Mouse (Mus musculus) myocyte (in vitro differentiated cells): ENCODE results near the gene Pou2f1. TPM values are rescaled to one million over a fixed set of nuclear protein-coding genes. Genes with fewer than 3 reads are reported as not detected.

Experiments
- H3K27me3 ChIP-seq: one replicate; pipeline ENCODE4 v1.6.1; 2011; ENCODE audit not compliant: control insufficient read depth, insufficient read depth, insufficient read length
- H3K36me3 ChIP-seq: one replicate; pipeline ENCODE4 v1.6.1; 2011; ENCODE audit not compliant: control insufficient read depth, insufficient read depth
- H3K4me2 ChIP-seq: one replicate; pipeline ENCODE4 v1.6.1; 2011; ENCODE audit warnings: low read depth, control low read depth
- H3K4me3 ChIP-seq: one replicate; pipeline ENCODE4 v1.5.1; 2011; ENCODE audit warnings: mild to moderate bottlenecking, control low read depth, moderate library complexity
- H3K79me2 ChIP-seq: one replicate; pipeline ENCODE4 v1.6.1; 2011; ENCODE audit not compliant: control insufficient read depth, insufficient read depth
- H3ac ChIP-seq: one replicate; pipeline ENCODE4 v1.6.1; 2011; ENCODE audit not compliant: control insufficient read depth, insufficient read length
- CEBPB ChIP-seq: IDR thresholded peaks from 2 replicates; pipeline ENCODE4 v1.6.1; 2011; ENCODE audit warnings: mild to moderate bottlenecking, moderate library complexity; ENCODE audit not compliant: poor library complexity, insufficient read depth, severe bottlenecking
- E2F4 ChIP-seq: IDR thresholded peaks from one replicate; pipeline ENCODE4 v1.6.1; 2011; ENCODE audit warnings: mild to moderate bottlenecking, control low read depth, moderate library complexity; ENCODE audit not compliant: insufficient read depth
- MAX ChIP-seq: IDR thresholded peaks from one replicate; pipeline ENCODE4 v1.6.1; 2011; ENCODE audit warnings: low read depth, mild to moderate bottlenecking, control low read depth
- MYOD1 ChIP-seq, 3 experiments: IDR thresholded peaks; one replicate each; pipeline ENCODE4 v1.6.1; 2011; ENCODE audit warnings: control low read depth in 2 of 3, low read depth in 2 of 3, mild to moderate bottlenecking in 2 of 3, moderate library complexity in 1 of 3; ENCODE audit not compliant: insufficient read length in 2 of 3, control insufficient read depth in 1 of 3
- MYOG ChIP-seq, 3 experiments: IDR thresholded peaks; one replicate each; pipeline ENCODE4 v1.6.1; 2011; ENCODE audit warnings: control low read depth in 2 of 3, low read depth in 2 of 3, mild to moderate bottlenecking in 2 of 3; ENCODE audit not compliant: insufficient read length in 2 of 3, control insufficient read depth in 1 of 3, insufficient read depth in 1 of 3
- POLR2A ChIP-seq: IDR thresholded peaks from one replicate; pipeline ENCODE4 v1.6.1; 2011; ENCODE audit warnings: low read depth, mild to moderate bottlenecking, control low read depth, moderate library complexity; ENCODE audit not compliant: insufficient read length
- POLR2AphosphoS2 ChIP-seq: IDR thresholded peaks from one replicate; pipeline ENCODE4 v1.6.1; 2011; ENCODE audit warnings: low read depth, control low read depth; ENCODE audit not compliant: insufficient read length
- REST ChIP-seq: IDR thresholded peaks from one replicate; pipeline ENCODE4 v1.6.1; 2011; ENCODE audit warnings: mild to moderate bottlenecking, control low read depth, moderate library complexity; ENCODE audit not compliant: insufficient read depth, insufficient read length
- SRF ChIP-seq: IDR thresholded peaks from one replicate; pipeline ENCODE4 v1.6.1; 2011; ENCODE audit warnings: low read depth; ENCODE audit not compliant: control insufficient read depth, insufficient read length
- TCF12 ChIP-seq: IDR thresholded peaks from one replicate; pipeline ENCODE4 v1.6.1; 2011; ENCODE audit warnings: mild to moderate bottlenecking, control low read depth; ENCODE audit not compliant: poor library complexity, insufficient read depth, severe bottlenecking
- TCF3 ChIP-seq: IDR thresholded peaks from one replicate; pipeline ENCODE4 v1.6.1; 2011; ENCODE audit warnings: low read depth, control low read depth; ENCODE audit not compliant: insufficient read length
- USF1 ChIP-seq: IDR thresholded peaks from one replicate; pipeline ENCODE4 v1.6.1; 2011; ENCODE audit warnings: low read depth, mild to moderate bottlenecking, control low read depth, moderate library complexity
- polyA plus RNA-seq: library from polyadenylated mRNA; unstranded; fragments of >200 nt; fragmentation: generic; extraction: Trizol; gene quantifications from one replicate; pipeline ENCODE4 v1.2.1, GENCODE M21; 2012; ENCODE audit warnings: missing spikeins

Pou2f1 gene
- polyA plus RNA-seq, 1 experiment: 2.1 TPM

- H3K27me3 ChIP-seq: no peaks in the 10 kb centered on the region
- H3K4me2 ChIP-seq: no peak overlapping the region
- H3K4me3 ChIP-seq: no peak overlapping the region
- TF ChIP-seq SRF (no peak), MYOG (IDR thresholded peaks at IDR 0.05; ENCODE audit: control insufficient read depth in 1 of 3, insufficient read depth in 1 of 3, insufficient read length in 2 of 3, low read depth in 2 of 3) (no peak), CEBPB (no peak), POLR2AphosphoS2 (no peak), REST (no peak), E2F4 (no peak), TCF3 (no peak), MAX (no peak), USF1 (no peak), MYOD1 (IDR thresholded peaks at IDR 0.05; ENCODE audit: control insufficient read depth in 1 of 3, insufficient read length in 2 of 3, low read depth in 2 of 3) (no peak), POLR2A (no peak)
- H3K79me2 ChIP-seq: no peaks in the 10 kb centered on the region
- H3K36me3 ChIP-seq: no peaks in the 10 kb centered on the region
- no peak overlapping the region for H3ac ChIP-seq
Observed at GRCm38 (mm10) chr1:165860373-165861234, 141.9 kb downstream of the Pou2f1 start.

DNA sequence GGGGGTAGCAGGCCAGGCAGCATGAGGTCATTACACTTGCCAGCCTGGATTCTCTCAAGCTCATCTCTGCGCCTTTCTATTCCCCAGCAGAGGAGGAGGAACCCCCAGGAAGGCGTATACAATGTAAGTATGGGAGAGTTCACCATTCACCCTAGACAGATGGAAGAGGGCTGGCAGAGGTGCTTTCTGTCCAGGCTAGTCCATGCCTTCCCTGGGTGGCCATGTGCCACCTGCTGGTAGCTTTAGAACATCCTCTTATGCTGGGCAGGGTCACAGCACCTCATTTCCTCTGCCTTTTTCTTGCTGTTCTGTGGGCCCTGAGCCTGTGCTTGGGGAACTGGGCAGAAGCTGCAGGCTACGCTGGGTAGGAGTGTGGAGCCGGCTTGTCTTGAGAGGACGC lies 144.1 kb downstream of the Pou2f1 start:
- H3K27me3 ChIP-seq: no peaks in the 10 kb centered on the region
- H3K36me3 ChIP-seq: no peaks in the 10 kb centered on the region
- H3K79me2 ChIP-seq: no peaks in the 10 kb centered on the region
- no peak overlapping the region for H3K4me3 ChIP-seq
- H3K4me2 ChIP-seq: no peak overlapping the region
- no peak overlapping the region for H3ac ChIP-seq
- TF ChIP-seq TCF3: no peak
- TF ChIP-seq E2F4: no peak
- no peak for TF ChIP-seq USF1
- TF ChIP-seq POLR2AphosphoS2: no peak
- TF ChIP-seq TCF12: no peak
- no peak for TF ChIP-seq MYOG (IDR thresholded peaks at IDR 0.05; ENCODE audit: control insufficient read depth in 1 of 3, insufficient read depth in 1 of 3, insufficient read length in 2 of 3, low read depth in 2 of 3)
- TF ChIP-seq REST: no peak
- TF ChIP-seq CEBPB: no peak
- TF ChIP-seq POLR2A: no peak

DNA sequence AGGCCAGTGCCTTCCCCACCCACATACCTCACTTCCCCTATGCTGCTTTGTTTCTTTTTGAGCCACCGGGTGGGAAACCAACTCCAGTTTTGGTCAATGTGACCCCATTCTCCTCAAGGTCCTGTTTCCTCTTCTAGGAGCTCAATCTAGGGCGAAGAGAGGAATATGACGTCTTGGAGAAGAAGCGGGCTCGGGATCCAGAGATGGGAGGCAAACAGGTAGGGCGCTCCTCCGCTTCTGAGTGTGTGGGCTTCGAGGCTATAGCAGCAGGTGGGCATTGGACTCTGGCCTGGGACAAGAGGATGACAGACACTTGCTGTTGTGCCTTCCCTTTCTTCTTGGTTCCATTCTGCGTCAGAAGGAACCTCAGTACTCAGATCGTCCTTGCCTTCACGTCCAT lies 145.2 kb downstream of the Pou2f1 start:
- no peaks in the 10 kb centered on the region for H3K79me2 ChIP-seq
- no peaks in the 10 kb centered on the region for H3K27me3 ChIP-seq
- H3ac ChIP-seq: no peak overlapping the region
- no peak overlapping the region for H3K4me3 ChIP-seq
- no peaks in the 10 kb centered on the region for H3K36me3 ChIP-seq
- no peak overlapping the region for H3K4me2 ChIP-seq
- TF ChIP-seq POLR2AphosphoS2: no peak
- no peak for TF ChIP-seq SRF
- no peak for TF ChIP-seq E2F4
- TF ChIP-seq MYOG (IDR thresholded peaks at IDR 0.05; ENCODE audit: control insufficient read depth in 1 of 3, insufficient read depth in 1 of 3, insufficient read length in 2 of 3, low read depth in 2 of 3): no peak
- no peak for TF ChIP-seq POLR2A
- no peak for TF ChIP-seq TCF12
- no peak for TF ChIP-seq REST
- no peak for TF ChIP-seq USF1
- no peak for TF ChIP-seq CEBPB
- no peak for TF ChIP-seq MYOD1 (IDR thresholded peaks at IDR 0.05; ENCODE audit: control insufficient read depth in 1 of 3, insufficient read length in 2 of 3, low read depth in 2 of 3)
- TF ChIP-seq MAX: no peak
- no peak for TF ChIP-seq TCF3

GRCm38 (mm10) chr1:165855759-165856545 lies 146.5 kb downstream of the Pou2f1 start:
- TF ChIP-seq POLR2A (no peak), REST (no peak), TCF12 (no peak), E2F4 (no peak), MYOG (IDR thresholded peaks at IDR 0.05; ENCODE audit: control insufficient read depth in 1 of 3, insufficient read depth in 1 of 3, insufficient read length in 2 of 3, low read depth in 2 of 3) (no peak), SRF (no peak), CEBPB (no peak), TCF3 (no peak), USF1 (no peak), MYOD1 (IDR thresholded peaks at IDR 0.05; ENCODE audit: control insufficient read depth in 1 of 3, insufficient read length in 2 of 3, low read depth in 2 of 3) (no peak), MAX (no peak), POLR2AphosphoS2 (no peak)

More at GRCm38 (mm10) chr1:165855759-165856545, 146.5 kb downstream of the Pou2f1 start:
- Histone ChIP-seq H3K4me2 (no peak overlapping the region), H3K4me3 (no peak overlapping the region), H3K79me2 (no peaks in the 10 kb centered on the region), H3ac (no peak overlapping the region), H3K36me3 (no peaks in the 10 kb centered on the region), H3K27me3 (no peaks in the 10 kb centered on the region)
